Comparison of ENCODE assay signal across 8 mouse cellular contexts in genomic region chr1:53706431-53707361, GRCm38 (mm10). TPM values are rescaled to one million over a fixed set of nuclear protein-coding genes. Genes with fewer than 3 reads are reported as not detected.
DNase-seq lines count a peak whose midpoint lies in the region; ATAC-seq and TF ChIP-seq lines count a peak whose summit lies in the region.

Dnah7a (minus strand) TSS chr1:53706784.

- peaks cover 0 to 2% of the 10 kb centered on the region in 2 experiments; a peak in 1 of 4 replicates for H3K4me1 ChIP-seq in ES-E14 (ENCODE audit: control insufficient read depth in 2 of 2, insufficient read depth in 2 of 2, low read length in 2 of 2, poor library complexity in 1 of 2)
- 0 out of 2 replicates have a peak, but pooled peaks cover 10% of the 10 kb centered on the region for H3K4me1 ChIP-seq in forebrain, embryonic 12.5 days

- peak; percentile 87 for ATAC-seq in forebrain, embryonic 12.5 days (ENCODE audit: low FRiP score)
- ATAC-seq in hematopoietic stem cell, adult 5-6 weeks (replicated peaks in 1 of 2; ENCODE audit: insufficient read depth in 1 of 2, low FRiP score in 2 of 2, low TSS enrichment in 1 of 2, low read depth in 1 of 2, poor library complexity in 2 of 2, severe bottlenecking in 2 of 2) = peak; percentile 65 to 75

- peak within 1 kb of the TSS; percentile 75 for H3K4me2 ChIP-seq in forebrain, embryonic 12.5 days

- peak within 1 kb of the TSS; percentile 60 to 74 for H3K4me3 ChIP-seq in ES-E14 (ENCODE audit: insufficient read depth in 1 of 2, low read depth in 1 of 2, low read length in 2 of 2, poor library complexity in 1 of 2, severe bottlenecking in 1 of 2)
- peak within 1 kb of the TSS; percentile 53 for H3K4me3 ChIP-seq in forebrain, embryonic 12.5 days (replicated peaks)

- H3K27ac ChIP-seq in ES-E14 (ENCODE audit: insufficient read depth, low read depth, low read length, poor library complexity, severe bottlenecking) = no peak within 1 kb of the TSS
- H3K27ac ChIP-seq in forebrain, embryonic 12.5 days = peak within 1 kb of the TSS; percentile 81

- TF ChIP-seq CTCF in brain, embryonic 14.5 days (IDR thresholded peaks at IDR 0.05; ENCODE audit: borderline replicate concordance, extremely low read depth, insufficient read depth, insufficient read length) = peak; percentile 63

- in situ Hi-C loops in ES-E14 (cut with MboI; ENCODE audit: low sequenced_read_pairs in 2 of 2, unreplicated experiment in 2 of 2) = loop anchor here (25.0 kb wide), 2 partner anchors 181 to 206 kb away; no protein-coding TSS in a partner anchor

- no peaks in the 10 kb centered on the region for H3K27me3 ChIP-seq in forebrain, embryonic 12.5 days

- H3K9ac ChIP-seq in ES-E14 (ENCODE audit: insufficient read depth, low read depth, low read length, poor library complexity, severe bottlenecking) = peak within 1 kb of the TSS; percentile 64; the same call in 1 of the 2 replicates
- H3K9ac ChIP-seq in forebrain, embryonic 12.5 days = peak within 1 kb of the TSS; percentile 56; the same call in 1 of the 2 replicates

- TF ChIP-seq POLR2A in brain, embryonic 14.5 days (IDR thresholded peaks at IDR 0.05; ENCODE audit: borderline replicate concordance, extremely low read depth, insufficient read depth, insufficient read length, poor library complexity, severe bottlenecking) = no peak

- peak; percentile 54 for DNase-seq in ES-E14 (ENCODE audit: low read depth, low spot score)
- DNase-seq in brain, embryonic 14.5 days (ENCODE audit: low read depth) = peak; percentile 90
- DNase-seq in layer of hippocampus, postnatal 36 days = peak; percentile 45 to 50
- peak; percentile 7 for DNase-seq in lung, postnatal 14 days
- peak; percentile 35 for DNase-seq in retina, postnatal 7 days (ENCODE audit: low read depth, low spot score)
- DNase-seq in urinary bladder, postnatal 36 days (ENCODE audit: low spot score in 2 of 2) = no peak

- no peaks in the 10 kb centered on the region for H3K36me3 ChIP-seq in ES-E14 (ENCODE audit: control insufficient read depth, insufficient read depth, low read length, poor library complexity, severe bottlenecking)
- H3K36me3 ChIP-seq in forebrain, embryonic 12.5 days (replicated peaks) = no peaks in the 10 kb centered on the region

- WGBS in forebrain, embryonic 12.5 days = 15% methylated on average over 42 of the region's 42 CpGs

- H3K9me3 ChIP-seq in ES-E14 (ENCODE audit: control insufficient read depth, insufficient read depth, low read depth, low read length) = no peaks in the 10 kb centered on the region
- H3K9me3 ChIP-seq in forebrain, embryonic 12.5 days = no peaks in the 10 kb centered on the region

TF ChIP-seq in ES-E14, 5 proteins besides CTCF, POLR2A, EP300 and RAD21:
- TF ChIP-seq HCFC1 (IDR thresholded peaks at IDR 0.05; ENCODE audit: borderline replicate concordance, insufficient read depth, low read length) = no peak
- 0 out of 2 replicates have a peak, but pooled peaks have one; percentile 23 for TF ChIP-seq ZC3H11A (IDR thresholded peaks at IDR 0.05; ENCODE audit: borderline replicate concordance, low read depth, low read length)
TF ChIP-seq in ES-E14: peak in this region for 1.

RNA-seq across cellular contexts. Expression of gene Dnah7a, which starts in this region (rescaled TPM):
- 0.53 and 0.98 TPM in 2 replicates for total RNA-seq in ES-E14 (2012; rRNA removed)
- 7.8 and 10.7 TPM in 2 replicates for polyA plus RNA-seq in brain, embryonic 14.5 days (2012; rRNA removed)
- 7.1 and 7.2 TPM in 2 replicates for polyA plus RNA-seq in forebrain, embryonic 12.5 days (2016; fragmentation: Nextera tagmentation; extraction: Ambion mirVana)
- not detected in 2 replicates for total RNA-seq in hematopoietic stem cell, adult 5-6 weeks (2017)
- total RNA-seq in layer of hippocampus, postnatal 36 days (2021) = 1 to 10 TPM; 3.6 to 3.9 TPM

Comparison
In these comparisons a context has a peak if more than half of its experiments do, and no peak if none do; other contexts are left out.
1. Peak in DNase-seq, H3K4me3 ChIP-seq and H3K9ac ChIP-seq in ES-E14; RNA of the gene not detected or under 1 TPM.
2. Peak in ATAC-seq in hematopoietic stem cell, adult 5-6 weeks; RNA of the gene not detected or under 1 TPM.
3. DNase-seq: peak in brain, embryonic 14.5 days (single experiment), layer of hippocampus, postnatal 36 days (2 of 2), lung, postnatal 14 days (single experiment) and retina, postnatal 7 days (single experiment); none in urinary bladder, postnatal 36 days (0 of 2).